Comparison of ENCODE assay signal across 8 mouse cellular contexts in genomic region chr2:74965384-74966060, GRCm38 (mm10).
DNase-seq lines count a peak whose midpoint lies in the region; ATAC-seq and TF ChIP-seq lines count a peak whose summit lies in the region.
"Had no signal": no experiment of that assay in that cellular context is flagged by ENCODE, and none has a peak within 500 bp of the region (broad histone marks: within the 10 kb centered on the region; RNA-seq: fewer than 3 reads in every experiment).

No protein-coding gene starts in this region.

- peak overlapping the region; percentile 67 for H3K27ac ChIP-seq in gastrocnemius, adult 2 months
- peak overlapping the region; percentile 49; the same call in 1 of the 2 replicates for H3K27ac ChIP-seq in hindbrain, embryonic 12.5 days
- H3K27ac ChIP-seq in stomach, embryonic 14.5 days (ENCODE audit: low read length): peak overlapping the region; percentile 8; the same call in 1 of the 2 replicates
- H3K27ac ChIP-seq: liver, embryonic 15.5 days had no signal

- H3K36me3 ChIP-seq in hindbrain, embryonic 12.5 days: no peaks in the 10 kb centered on the region
- no peaks in the 10 kb centered on the region for H3K36me3 ChIP-seq in stomach, embryonic 14.5 days (ENCODE audit: control insufficient read depth, insufficient read depth, low read length)
- H3K36me3 ChIP-seq: liver, embryonic 15.5 days had no signal

- 28% methylated on average over 18 of the region's 18 CpGs for WGBS in hindbrain, embryonic 12.5 days
- WGBS in stomach, embryonic 14.5 days: 35% methylated on average over 18 of the region's 18 CpGs

- no peak overlapping the region for H3K9ac ChIP-seq in hindbrain, embryonic 12.5 days
- no peak overlapping the region for H3K9ac ChIP-seq in stomach, embryonic 14.5 days (replicated peaks; ENCODE audit: low read depth, low read length)
- H3K9ac ChIP-seq: liver, embryonic 15.5 days had no signal

- ATAC-seq in hindbrain, embryonic 12.5 days (ENCODE audit: low FRiP score): peak; percentile 54; the same call in 1 of the 2 replicates
- ATAC-seq in stomach, embryonic 14.5 days (ENCODE audit: insufficient number of reproducible peaks, insufficient read depth, low FRiP score, low read depth): peak; percentile 77; the same call in 1 of the 2 replicates

- peaks cover 6% of the 10 kb centered on the region for H3K4me1 ChIP-seq in hindbrain, embryonic 12.5 days
- peaks cover 4% of the 10 kb centered on the region; the same call in 1 of the 2 replicates for H3K4me1 ChIP-seq in stomach, embryonic 14.5 days (ENCODE audit: control insufficient read depth, insufficient read depth, low read length)
- H3K4me1 ChIP-seq: liver, embryonic 15.5 days had no signal

- peak; percentile 62 for DNase-seq in urinary bladder, postnatal 14 days (ENCODE audit: low spot score)
- DNase-seq in urinary bladder, adult 2 months (ENCODE audit: low spot score): no peak
- DNase-seq in gastrocnemius, adult 2 months: peak; percentile 61
- peak; percentile 48 for DNase-seq in lung, postnatal 10 days
- DNase-seq in adrenal gland, adult 18-20 months (ENCODE audit: low spot score in 2 of 2): no peak

- H3K27me3 ChIP-seq in hindbrain, embryonic 12.5 days: no peaks in the 10 kb centered on the region; the same call in 1 of the 2 replicates
- H3K27me3 ChIP-seq in stomach, embryonic 14.5 days (ENCODE audit: control insufficient read depth, insufficient read depth, low read length): no peaks in the 10 kb centered on the region

- peak overlapping the region; percentile 24 for H3K4me3 ChIP-seq in gastrocnemius, adult 2 months
- no peak overlapping the region for H3K4me3 ChIP-seq in hindbrain, embryonic 12.5 days
- no peak overlapping the region for H3K4me3 ChIP-seq in stomach, embryonic 14.5 days (ENCODE audit: low read depth, low read length)
- H3K4me3 ChIP-seq: liver, embryonic 15.5 days had no signal

- TF ChIP-seq CTCF in gastrocnemius, adult 2 months (IDR thresholded peaks at IDR 0.05): no peak

- H3K9me3 ChIP-seq in hindbrain, embryonic 12.5 days (replicated peaks): no peaks in the 10 kb centered on the region
- no peaks in the 10 kb centered on the region for H3K9me3 ChIP-seq in stomach, embryonic 14.5 days (ENCODE audit: control insufficient read depth, low read depth, low read length)
- H3K9me3 ChIP-seq: liver, embryonic 15.5 days had no signal

- H3K4me2 ChIP-seq in hindbrain, embryonic 12.5 days (replicated peaks): peak overlapping the region; percentile 38
- no peak overlapping the region for H3K4me2 ChIP-seq in stomach, embryonic 14.5 days (replicated peaks; ENCODE audit: low read depth, low read length)
- H3K4me2 ChIP-seq: liver, embryonic 15.5 days had no signal

- intact Hi-C loops in gastrocnemius, adult 2 months (cut with DNase I): loop anchor here (2.0 to 10.0 kb wide), 2 partner anchors 89 to 169 kb away; no protein-coding TSS in a partner anchor

Comparison
In these comparisons a context has a peak if more than half of its experiments do, and no peak if none do; other contexts are left out.
1. DNase-seq: peak in urinary bladder, postnatal 14 days (single experiment), gastrocnemius, adult 2 months (single experiment) and lung, postnatal 10 days (single experiment); none in urinary bladder, adult 2 months (single experiment) and adrenal gland, adult 18-20 months (0 of 2).
2. H3K27ac ChIP-seq: peak in every context shown above with its lines; median percentile 67 in gastrocnemius, adult 2 months; 49 in hindbrain, embryonic 12.5 days; 8 in stomach, embryonic 14.5 days.